Mouse (Mus musculus) G1E (cell line): ENCODE measurements around the gene Pde4c. TPM values are rescaled to one million over a fixed set of nuclear protein-coding genes. Genes with fewer than 3 reads are reported as not detected.

Source experiments
- ATAC-seq: 2 replicates; pipeline ENCODE4 v1.8.0; 2016; ENCODE audit warnings: mild to moderate bottlenecking; ENCODE audit not compliant: insufficient number of reproducible peaks, poor library complexity, low FRiP score, severe bottlenecking; ENCODE audit errors: extremely low read depth
- DNase-seq: peaks from one replicate; pipeline ENCODE4 v3.0.0; 2012; ENCODE audit warnings: low spot score
- H3K27me3 ChIP-seq: 2 replicates; pipeline ENCODE4 v1.6.1; 2012; ENCODE audit warnings: mild to moderate bottlenecking, low read length, inconsistent platforms; ENCODE audit not compliant: insufficient read depth
- H3K36me3 ChIP-seq: replicated peaks from 2 replicates; pipeline ENCODE3; 2012; ENCODE audit warnings: mild to moderate bottlenecking, inconsistent platforms
- H3K4me1 ChIP-seq: 2 replicates; pipeline ENCODE4 v1.6.1; 2012; ENCODE audit warnings: low read depth, low read length, inconsistent platforms, mixed read lengths; ENCODE audit not compliant: insufficient read depth
- H3K4me3 ChIP-seq: 2 replicates; pipeline ENCODE4 v1.5.1; 2012; ENCODE audit warnings: low read depth, mild to moderate bottlenecking, inconsistent platforms, low read length, moderate library complexity, mixed read lengths
- H3K9me3 ChIP-seq: replicated peaks from 2 replicates; pipeline ENCODE4 v1.6.1; 2012; ENCODE audit warnings: inconsistent platforms
- CTCF ChIP-seq: IDR thresholded peaks from 2 replicates; pipeline ENCODE4 v1.5.1; 2012; ENCODE audit warnings: low read depth, low read length, inconsistent platforms, mixed read lengths
- GATA1 ChIP-seq: IDR thresholded peaks from 2 replicates; pipeline ENCODE4 v1.6.1; 2012; ENCODE audit warnings: borderline replicate concordance, low read length, inconsistent platforms, mixed read lengths
- GATA2 ChIP-seq: IDR thresholded peaks from 2 replicates; pipeline ENCODE4 v1.6.1; 2012; ENCODE audit warnings: low read depth, low read length, inconsistent platforms, borderline replicate concordance
- POLR2AphosphoS5 ChIP-seq: IDR thresholded peaks from 2 replicates; pipeline ENCODE4 v1.6.1; 2012; ENCODE audit warnings: low read depth, low read length, inconsistent platforms; ENCODE audit not compliant: insufficient replicate concordance
- TAL1 ChIP-seq: conservative IDR thresholded peaks from 2 replicates; pipeline ENCODE4 v1.6.1; 2012; ENCODE audit warnings: low read depth, low read length, inconsistent platforms, mixed read lengths
- polyA plus RNA-seq: library from polyadenylated mRNA; stranded (reverse); fragments of >175 nt; gene quantifications from 2 replicates; pipeline ENCODE4 v1.2.3, GENCODE M21; 2012
- total RNA-seq, 2 experiments: library from RNA; stranded (forward) in 1 of 2; stranded (reverse) in 1 of 2; fragments of 200-1000 nt in 1 of 2; fragments of >200 nt in 1 of 2; fragmentation: Nextera tagmentation in 1 of 2; gene quantifications; 2 replicates each; pipeline ENCODE4 v1.2.3; 2014 to 2017

Pde4c gene
- total and polyA plus RNA-seq, 3 experiments: 0.22 to 0.95 TPM; not detected in 1

DNA sequence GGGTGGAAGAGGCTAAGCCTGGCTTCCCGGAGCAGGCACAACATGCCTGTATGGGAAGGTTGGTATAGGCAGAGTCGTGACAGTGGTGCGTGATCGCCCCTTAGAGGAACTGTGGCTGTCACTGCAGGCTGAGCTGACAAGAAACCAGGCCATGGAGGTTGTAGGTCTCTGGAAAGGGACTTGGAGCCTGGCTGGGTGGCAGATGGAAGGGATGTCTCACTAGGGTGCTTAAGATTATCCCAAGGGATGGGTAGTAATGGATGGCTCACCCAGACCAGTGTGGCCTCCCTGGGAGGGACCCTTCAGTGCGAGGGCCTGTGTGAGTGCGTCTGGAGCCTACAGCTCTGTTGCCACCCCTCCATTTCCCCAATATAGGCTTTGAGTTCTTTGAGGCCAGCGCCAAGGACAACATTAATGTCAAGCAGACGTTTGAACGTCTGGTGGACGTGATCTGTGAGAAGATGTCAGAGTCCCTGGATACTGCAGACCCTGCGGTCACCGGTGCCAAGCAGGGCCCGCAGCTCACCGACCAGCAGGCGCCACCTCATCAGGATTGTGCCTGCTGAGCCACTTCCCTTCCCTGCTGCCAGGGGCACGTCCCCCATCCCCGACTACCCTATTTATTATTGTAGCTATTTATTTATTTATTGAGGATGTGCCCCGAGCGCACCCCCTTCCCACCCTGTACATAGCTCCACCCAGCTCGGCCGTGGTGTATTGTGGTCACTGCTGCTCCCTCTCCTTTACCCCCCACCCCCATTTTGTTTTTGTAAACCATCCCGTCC is 34.2 kb downstream of the Pde4c start:
- Histone ChIP-seq H3K4me1 (peaks cover 89% of the 10 kb centered on the region), H3K36me3 (peaks cover 59% of the 10 kb centered on the region), H3K9me3 (no peaks in the 10 kb centered on the region), H3K27me3 (no peaks in the 10 kb centered on the region), H3K4me3 (no peak overlapping the region)
- ATAC-seq (no peak), DNase-seq (no peak)
- TF ChIP-seq GATA1: no peak
- TF ChIP-seq CTCF: no peak
- no peak for TF ChIP-seq POLR2AphosphoS5
- TF ChIP-seq TAL1: no peak
- no peak for TF ChIP-seq GATA2

DNA sequence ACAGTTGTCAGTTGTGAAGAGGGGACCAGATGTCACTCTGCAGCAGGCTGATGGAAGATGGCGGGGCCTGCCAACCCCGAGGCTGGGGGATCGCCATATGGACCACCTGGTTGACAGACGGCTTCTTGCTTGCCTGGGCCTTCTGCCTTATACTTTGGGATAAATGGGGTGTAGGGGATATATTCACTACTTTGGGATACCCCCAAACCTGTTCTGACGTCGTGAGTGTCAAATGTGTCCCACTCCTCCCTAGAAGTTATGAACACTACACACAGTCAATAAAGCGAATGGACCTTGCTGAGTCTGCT is 34.7 kb downstream of the Pde4c start:
- H3K36me3 ChIP-seq: peaks cover 64% of the 10 kb centered on the region
- DNase-seq (no peak), ATAC-seq (no peak)
- no peaks in the 10 kb centered on the region for H3K27me3 ChIP-seq
- peaks cover 89% of the 10 kb centered on the region for H3K4me1 ChIP-seq
- no peaks in the 10 kb centered on the region for H3K9me3 ChIP-seq
- no peak overlapping the region for H3K4me3 ChIP-seq
- no peak for TF ChIP-seq GATA2
- no peak for TF ChIP-seq POLR2AphosphoS5
- TF ChIP-seq TAL1: no peak
- no peak for TF ChIP-seq GATA1
- no peak for TF ChIP-seq CTCF

DNA sequence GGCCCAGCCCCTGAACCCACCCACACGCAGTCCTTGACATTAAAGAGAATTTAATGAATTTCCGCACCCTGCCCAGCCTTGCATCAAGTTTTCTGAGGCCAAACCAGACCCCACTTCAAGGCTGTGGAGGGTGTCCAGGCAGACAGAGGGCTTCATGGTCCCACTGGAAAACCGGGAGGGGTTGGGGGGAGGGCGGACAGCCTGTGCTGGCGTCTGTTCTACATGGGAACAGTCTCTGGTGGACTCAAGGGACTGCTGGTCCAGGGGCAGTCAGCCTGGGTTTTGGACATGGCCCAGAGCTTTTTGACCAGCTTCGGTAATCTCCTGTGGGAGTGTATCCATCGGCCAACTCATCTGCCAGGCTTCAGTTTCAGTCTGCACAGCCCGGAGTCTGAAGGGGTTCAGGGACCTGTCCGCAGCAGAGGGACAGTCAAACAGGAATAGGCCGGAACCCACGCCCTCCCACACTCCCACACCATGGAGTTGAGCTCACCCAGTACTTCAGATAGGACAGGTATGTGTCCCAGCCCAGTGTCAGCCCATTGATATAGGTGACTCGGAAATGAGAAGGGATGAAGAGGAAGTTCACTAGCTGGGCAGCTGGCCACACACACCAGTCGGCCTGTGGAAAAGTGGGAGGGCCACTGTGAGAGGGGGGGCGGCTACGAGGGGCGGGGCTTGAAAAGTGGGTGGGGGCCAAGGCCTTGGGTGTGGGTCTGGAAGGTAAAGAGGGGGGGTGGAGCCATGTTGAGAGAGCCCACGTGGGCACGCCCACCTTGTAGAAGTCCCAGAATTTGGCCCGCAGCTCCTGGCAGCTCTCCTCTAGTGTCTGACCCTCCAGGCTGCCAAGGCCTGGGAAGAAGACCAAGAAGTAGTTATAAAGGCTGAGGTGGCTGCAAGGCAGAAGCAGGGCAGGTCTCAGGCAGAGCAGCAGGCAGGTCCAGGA is 35.4 kb downstream of the Pde4c start:
- peaks cover 89% of the 10 kb centered on the region for H3K4me1 ChIP-seq
- TF ChIP-seq GATA2: no peak
- no peak; the same call in 1 of the 2 replicates for TF ChIP-seq POLR2AphosphoS5
- no peak for TF ChIP-seq CTCF
- no peak for TF ChIP-seq GATA1
- no peak for TF ChIP-seq TAL1
- H3K9me3 ChIP-seq: no peaks in the 10 kb centered on the region
- ATAC-seq (no peak), DNase-seq (no peak)
- H3K27me3 ChIP-seq: no peaks in the 10 kb centered on the region
- H3K36me3 ChIP-seq: peaks cover 70% of the 10 kb centered on the region
- H3K4me3 ChIP-seq: peak overlapping the region; percentile 90; the same call in 1 of the 2 replicates

DNA sequence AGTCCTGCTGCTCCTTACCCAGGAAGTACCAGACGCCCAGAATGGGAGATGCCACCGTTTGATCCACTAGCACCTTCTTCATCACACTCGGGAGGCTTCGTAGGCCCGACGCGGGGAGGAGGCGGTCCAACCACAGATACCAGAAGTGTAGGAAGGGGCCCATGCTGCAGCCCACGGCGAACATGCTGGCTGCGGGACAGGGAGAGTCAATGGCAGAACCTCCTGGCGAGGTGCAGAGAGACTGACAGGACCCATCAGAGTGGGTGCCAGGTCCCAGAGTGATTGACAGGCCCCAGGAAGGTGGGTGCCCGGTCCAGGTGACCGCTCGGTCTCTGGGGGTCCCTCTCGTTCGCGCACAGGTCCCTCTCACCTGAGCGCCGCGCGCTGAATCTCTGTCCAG is 36.8 kb downstream of the Pde4c start:
- H3K9me3 ChIP-seq: no peaks in the 10 kb centered on the region
- H3K4me3 ChIP-seq: peak overlapping the region; percentile 90
- TF ChIP-seq GATA1: no peak
- ATAC-seq (no peak), DNase-seq (no peak)
- H3K36me3 ChIP-seq: peaks cover 77% of the 10 kb centered on the region
- H3K27me3 ChIP-seq: no peaks in the 10 kb centered on the region
- H3K4me1 ChIP-seq: peaks cover 91% of the 10 kb centered on the region

DNA sequence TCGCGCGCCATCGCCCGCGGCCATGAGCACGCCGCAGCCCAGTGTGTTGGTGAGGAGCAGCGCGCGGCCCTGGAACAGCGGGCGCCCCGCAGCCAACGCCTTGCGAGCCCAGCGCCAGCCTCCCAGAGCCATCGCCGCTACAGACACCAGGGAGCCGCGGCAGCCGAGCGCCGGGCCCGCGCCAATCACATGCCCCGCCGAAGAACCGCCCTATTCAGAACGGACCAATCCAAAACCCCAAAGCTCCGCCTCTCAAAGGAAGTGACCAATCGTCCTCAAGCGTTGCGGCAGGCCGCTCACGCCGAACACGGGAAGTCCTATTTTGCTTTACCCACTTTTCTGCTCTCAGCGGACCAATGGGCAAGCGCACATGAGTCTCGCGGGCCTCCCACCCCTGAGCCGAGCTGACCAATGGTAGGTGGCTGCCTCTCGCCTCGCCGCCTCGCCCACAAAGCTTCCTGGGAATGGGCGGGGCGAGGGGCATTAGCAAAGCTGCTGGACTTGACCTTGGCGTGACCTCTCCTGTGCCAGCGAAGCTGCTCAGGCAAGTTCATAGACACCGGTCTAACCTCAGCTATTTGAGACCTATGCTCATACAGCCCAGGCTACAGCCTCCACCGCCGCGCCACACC is 37.4 kb downstream of the Pde4c start, which contains the start of gene Mpv17l2:
Gene Mpv17l2 (minus strand): TSS at position 172 of the 632 bp plus-strand sequence.
- Histone ChIP-seq H3K27me3 (no peaks in the 10 kb centered on the region), H3K9me3 (no peaks in the 10 kb centered on the region), H3K36me3 (peaks cover 72% of the 10 kb centered on the region), H3K4me3 (peak within 1 kb of the TSS; percentile 90), H3K4me1 (peaks cover 90% of the 10 kb centered on the region)
- TF ChIP-seq POLR2AphosphoS5 (no peak), GATA1 (no peak), CTCF (no peak), GATA2 (no peak), TAL1 (no peak)
- ATAC-seq (peak; percentile 85), DNase-seq (peak; percentile 96)

DNA sequence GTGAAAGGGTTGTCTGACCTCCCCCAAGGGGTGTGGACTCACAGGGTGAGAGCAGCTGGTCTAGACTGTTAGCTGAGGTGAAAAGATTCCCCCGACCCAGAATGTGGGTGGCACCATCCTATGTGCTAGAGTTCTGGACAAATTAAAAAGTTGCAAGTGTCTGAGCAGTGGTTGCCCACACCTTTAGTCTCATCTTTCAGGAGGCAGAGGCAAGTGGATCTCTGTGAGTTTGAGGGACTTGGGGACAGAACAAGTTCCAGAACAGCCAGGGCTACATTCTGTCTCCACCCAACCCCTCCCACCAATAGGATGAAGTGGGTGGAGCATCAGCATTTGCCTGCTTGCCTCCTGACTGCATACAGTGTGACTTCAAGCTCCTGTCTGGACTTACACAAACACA is 38.6 kb downstream of the Pde4c start:
- TF ChIP-seq POLR2AphosphoS5: no peak
- TF ChIP-seq GATA1: no peak
- no peak for TF ChIP-seq TAL1
- TF ChIP-seq GATA2: no peak
- TF ChIP-seq CTCF: no peak
- Histone ChIP-seq H3K4me3 (no peak overlapping the region; the same call in 1 of the 2 replicates), H3K36me3 (peaks cover 62% of the 10 kb centered on the region), H3K9me3 (no peaks in the 10 kb centered on the region), H3K4me1 (peaks cover 93% of the 10 kb centered on the region), H3K27me3 (no peaks in the 10 kb centered on the region)
- DNase-seq (no peak), ATAC-seq (no peak)
